Mouse (Mus musculus) hindbrain, embryonic 10.5 days (tissue): ENCODE data around the gene Ccdc40. TPM values are rescaled to one million over a fixed set of nuclear protein-coding genes. Genes with fewer than 3 reads are reported as not detected.

Source experiments
- DNase-seq: peaks from one replicate; pipeline ENCODE4 v3.0.0-alpha.2; 2017; ENCODE audit warnings: low spot score
- H3K27ac ChIP-seq: fragments of 300-500 bp; sonication (generic); 2 replicates; pipeline ENCODE4 v1.5.1; 2016; ENCODE audit warnings: mild to moderate bottlenecking, moderate library complexity
- H3K27me3 ChIP-seq: fragments of 300-500 bp; sonication (generic); 2 replicates; pipeline ENCODE4 v1.6.1; 2016; ENCODE audit warnings: mild to moderate bottlenecking; ENCODE audit not compliant: poor library complexity, insufficient read depth, severe bottlenecking
- H3K36me3 ChIP-seq: fragments of 300-500 bp; sonication (generic); 2 replicates; pipeline ENCODE4 v1.6.1; 2016; ENCODE audit warnings: mild to moderate bottlenecking, moderate library complexity
- H3K4me1 ChIP-seq: fragments of 300-500 bp; sonication (generic); replicated peaks from 2 replicates; pipeline ENCODE4 v1.6.1; 2016; ENCODE audit warnings: mild to moderate bottlenecking
- H3K4me3 ChIP-seq: fragments of 300-500 bp; sonication (generic); 2 replicates; pipeline ENCODE4 v1.5.1; 2016; ENCODE audit warnings: mild to moderate bottlenecking, moderate library complexity
- H3K9me3 ChIP-seq: fragments of 300-500 bp; sonication (generic); 2 replicates; pipeline ENCODE4 v1.6.1; 2016; ENCODE audit warnings: mild to moderate bottlenecking, moderate library complexity
- WGBS: fragments of 180-500 bp; shearing (Covaris S2); methylation state at CpG from one replicate; pipeline ENCODE4 v1.1.7; 2016; 5-methylcytosine and 5-hydroxymethylcytosine counted together
- polyA plus RNA-seq: library from polyadenylated mRNA; unstranded; fragments of >200 nt; fragmentation: Nextera tagmentation; extraction: Ambion mirVana; gene quantifications from 2 replicates; pipeline ENCODE4 v1.2.1, GENCODE M21; 2016

Gene Ccdc40
- polyA plus RNA-seq: 20.0 and 21.3 TPM in 2 replicates

DNA sequence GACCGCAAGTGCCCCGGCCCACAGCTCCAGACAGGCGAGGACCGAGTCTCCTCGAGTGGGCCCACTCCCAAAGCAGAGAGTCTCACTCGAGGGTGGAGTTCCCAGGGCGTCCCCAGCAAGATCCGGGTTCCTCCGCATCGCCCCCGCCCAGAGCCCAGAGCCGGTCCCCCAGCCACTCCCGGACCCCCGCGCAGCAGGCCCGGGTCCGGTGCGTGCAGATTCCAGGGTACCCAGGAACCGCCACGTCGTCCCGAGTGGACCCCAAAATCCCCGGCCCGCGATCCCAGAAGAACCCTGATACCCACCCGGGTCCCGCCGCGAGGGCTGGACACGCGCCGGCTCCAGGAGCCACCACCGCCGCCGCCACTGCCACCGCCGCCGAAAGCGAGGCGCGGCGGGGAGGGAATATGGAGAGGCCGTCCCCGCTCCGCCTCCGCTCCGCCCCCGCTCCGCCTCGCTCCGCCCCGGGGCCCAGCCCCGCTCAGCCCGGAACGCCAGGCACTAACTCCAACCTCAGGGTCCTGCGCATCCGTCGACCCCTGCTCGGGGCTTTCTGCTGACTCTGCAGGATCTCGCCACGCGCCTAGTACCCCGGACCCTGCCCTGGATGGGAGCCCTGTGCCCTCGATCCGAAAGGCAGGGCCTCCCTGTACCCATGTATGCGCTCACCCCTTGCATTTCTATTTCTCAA, at the start of gene Ccdc40, which contains the start of gene Tbc1d16:
Gene Ccdc40, plus strand, starts transcription at position 482 of the 691 bp plus-strand sequence.
Gene Tbc1d16, minus strand, starts transcription at position 409 of the 691 bp plus-strand sequence.
- peak; percentile 86 for DNase-seq
- Histone ChIP-seq H3K9me3 (no peaks in the 10 kb centered on the region), H3K27ac (peak within 1 kb of the TSS; percentile 94), H3K36me3 (peaks cover 35% of the 10 kb centered on the region), H3K4me3 (peak within 1 kb of the TSS; percentile 92), H3K4me1 (peaks cover 74% of the 10 kb centered on the region), H3K27me3 (no peaks in the 10 kb centered on the region)
- under 1% methylated on average over 66 of the region's 66 CpGs for WGBS

DNA sequence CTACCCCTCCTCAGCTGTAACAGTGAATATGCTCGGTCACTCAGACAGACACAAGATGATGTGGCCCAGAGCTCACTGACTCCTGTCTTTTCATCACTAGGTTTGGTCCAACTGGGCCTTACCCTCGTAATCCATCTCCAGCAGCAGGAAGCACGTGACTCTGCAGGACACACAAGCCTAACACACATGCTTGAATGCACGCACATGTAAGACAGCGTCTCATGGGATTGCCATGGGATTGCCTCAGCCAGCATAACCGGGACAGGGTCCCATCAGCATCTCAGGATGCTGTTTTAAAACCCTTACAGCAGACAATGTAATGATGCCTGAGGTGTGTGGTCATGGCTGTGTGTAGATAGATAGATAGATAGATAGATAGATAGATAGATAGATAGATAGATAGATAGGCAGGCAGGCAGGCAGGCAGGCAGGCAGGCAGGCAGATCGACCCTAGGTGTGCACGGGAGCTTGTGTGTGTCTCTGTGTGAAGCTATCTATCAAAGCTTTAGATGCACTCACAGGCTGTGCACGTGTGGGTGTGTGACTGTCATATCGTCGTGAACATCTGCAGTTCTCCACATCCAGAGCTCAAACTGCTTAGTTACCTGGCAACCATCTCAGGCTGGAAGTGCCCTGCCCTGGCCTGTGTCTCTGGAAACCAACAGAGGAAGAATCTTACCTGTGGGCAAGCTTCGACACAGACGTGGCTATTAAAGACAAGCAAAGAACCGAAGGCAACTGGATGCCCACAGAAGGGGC, 47.4 kb upstream of the Ccdc40 start:
- WGBS: 85% methylated on average over 14 of the region's 14 CpGs
- no peaks in the 10 kb centered on the region for H3K9me3 ChIP-seq
- DNase-seq: no peak
- H3K4me1 ChIP-seq: peaks cover 67% of the 10 kb centered on the region
- H3K4me3 ChIP-seq: no peak overlapping the region
- H3K27me3 ChIP-seq: no peaks in the 10 kb centered on the region
- H3K36me3 ChIP-seq: peaks cover 27% of the 10 kb centered on the region
- H3K27ac ChIP-seq: no peak overlapping the region; the same call in 1 of the 2 replicates

DNA sequence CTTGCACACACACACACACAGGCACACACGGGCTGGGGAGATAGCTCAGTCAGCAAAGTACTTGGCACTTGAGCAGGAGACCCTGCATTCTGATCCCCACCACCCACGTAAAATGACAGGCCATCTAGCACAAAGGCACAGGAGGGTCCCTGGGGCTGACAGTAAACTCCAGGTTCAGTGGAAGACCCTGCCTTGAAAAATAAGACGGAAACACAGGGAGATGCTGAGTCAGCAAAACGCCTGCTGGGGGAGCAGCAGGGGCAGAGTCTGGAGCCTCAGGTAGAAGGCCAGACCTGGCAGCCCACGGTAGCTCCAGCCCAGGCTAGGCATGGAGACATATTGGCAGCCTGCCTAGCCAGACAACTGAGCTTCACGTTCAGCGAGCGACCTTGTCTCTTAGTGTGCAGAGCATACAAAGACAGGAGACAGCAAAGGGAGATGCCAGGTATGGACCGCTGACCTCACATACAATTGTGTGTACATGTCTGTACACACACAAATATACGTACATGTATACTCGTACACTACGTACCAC, 46.4 kb upstream of the Ccdc40 start:
- WGBS: 87% methylated on average over 12 of the region's 12 CpGs
- Histone ChIP-seq H3K9me3 (no peaks in the 10 kb centered on the region), H3K27ac (no peak overlapping the region), H3K27me3 (no peaks in the 10 kb centered on the region), H3K4me3 (no peak overlapping the region), H3K4me1 (peaks cover 63% of the 10 kb centered on the region), H3K36me3 (peaks cover 31% of the 10 kb centered on the region)
- no peak for DNase-seq

DNA sequence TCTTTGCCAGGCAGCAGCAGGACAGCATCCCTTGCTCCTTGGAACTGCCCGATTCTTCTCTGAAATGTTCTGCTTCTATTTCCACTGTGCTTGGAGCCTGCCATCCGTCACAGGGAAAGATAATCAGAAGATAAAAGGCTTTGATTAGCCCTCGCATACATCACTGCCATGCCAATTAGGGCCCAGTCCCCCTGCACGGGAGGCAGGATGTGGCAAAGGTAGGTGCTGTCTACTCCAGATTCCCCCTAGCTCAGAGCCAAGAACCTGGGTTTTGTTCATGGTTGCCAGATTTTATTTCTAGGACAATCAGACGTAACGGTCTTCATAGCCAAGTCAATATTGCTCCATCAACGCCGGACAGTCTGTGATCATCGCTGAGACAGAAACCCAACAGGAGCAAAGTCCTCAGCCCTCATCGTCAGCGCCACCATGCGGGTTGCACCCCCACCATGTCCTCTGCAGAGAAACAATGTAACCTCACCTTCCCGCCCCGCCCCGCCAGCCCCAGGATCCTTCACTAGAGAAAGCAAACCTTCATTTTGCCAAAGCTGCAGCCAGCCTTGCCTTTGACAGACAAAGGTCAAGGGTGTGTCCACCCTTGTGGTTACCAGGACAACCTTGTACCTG, 44.6 kb upstream of the Ccdc40 start:
- no peak for DNase-seq
- Histone ChIP-seq H3K9me3 (no peaks in the 10 kb centered on the region), H3K4me1 (peaks cover 63% of the 10 kb centered on the region), H3K36me3 (peaks cover 31% of the 10 kb centered on the region), H3K4me3 (no peak overlapping the region), H3K27ac (peak overlapping the region; percentile 24; the same call in 1 of the 2 replicates), H3K27me3 (no peaks in the 10 kb centered on the region)
- 80% methylated on average over 15 of the region's 15 CpGs for WGBS

DNA sequence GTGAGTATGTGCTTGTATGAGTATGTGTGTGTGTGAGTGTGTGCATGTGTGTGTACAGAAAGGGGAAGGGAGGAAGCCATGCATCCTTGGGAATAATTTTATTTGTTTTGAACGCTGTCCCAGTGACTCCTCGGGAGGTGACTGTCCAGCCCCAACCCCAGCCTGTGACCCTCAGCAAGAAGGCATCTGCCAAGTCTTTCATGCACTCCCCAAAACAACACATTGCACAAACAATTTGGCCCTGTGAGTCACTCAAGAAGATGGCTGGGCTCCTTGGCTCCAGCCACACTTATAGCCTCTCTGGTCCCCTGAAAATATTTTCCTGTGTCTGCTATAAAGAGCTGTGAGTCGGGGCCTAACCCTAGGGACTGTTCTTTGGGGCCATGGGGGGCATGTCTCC, 42.0 kb upstream of the Ccdc40 start:
- Histone ChIP-seq H3K4me1 (peaks cover 76% of the 10 kb centered on the region), H3K9me3 (no peaks in the 10 kb centered on the region), H3K36me3 (peaks cover 10% of the 10 kb centered on the region), H3K27ac (no peak overlapping the region), H3K4me3 (no peak overlapping the region), H3K27me3 (no peaks in the 10 kb centered on the region)
- DNase-seq: no peak
- 82% methylated on average over 3 of the region's 3 CpGs for WGBS

DNA sequence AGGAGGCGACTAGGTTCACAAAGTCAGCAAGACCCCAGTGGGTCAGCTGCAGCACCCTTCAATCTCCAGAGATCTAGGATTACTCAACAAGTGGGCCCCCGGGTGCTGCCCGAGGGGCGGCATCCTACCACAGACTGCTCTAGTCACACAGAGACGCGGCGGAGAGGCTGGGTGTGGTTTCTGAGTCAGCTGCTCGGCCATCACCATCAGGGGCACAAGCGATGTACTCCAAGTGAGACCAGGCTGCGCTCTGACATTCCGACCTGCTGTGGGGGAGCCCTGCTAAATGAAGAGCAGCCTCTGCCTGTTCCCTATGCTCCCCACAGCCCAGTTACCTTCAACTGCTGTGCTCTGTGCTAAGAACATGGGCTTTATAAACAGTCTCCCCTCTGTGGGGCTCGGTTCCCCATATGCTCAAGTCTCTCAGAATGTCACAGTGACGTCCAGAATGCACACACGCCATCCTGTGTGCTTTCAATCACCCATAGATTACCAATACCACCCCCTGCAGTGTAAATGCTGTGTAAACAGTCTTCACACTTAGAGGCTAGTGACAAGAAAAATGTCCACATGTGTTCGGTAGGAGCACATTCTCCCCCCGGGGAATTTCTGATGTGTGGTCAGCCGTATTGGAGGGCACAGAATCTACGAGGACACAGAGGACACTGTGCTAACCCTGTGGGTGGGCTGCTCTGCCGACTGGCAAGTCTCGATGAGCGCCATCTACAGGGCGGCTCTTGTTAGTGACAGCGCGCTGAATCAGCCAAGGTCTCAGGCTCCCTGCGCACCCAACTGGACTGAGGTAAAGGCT, 41.2 kb upstream of the Ccdc40 start:
- H3K27ac ChIP-seq: peak overlapping the region; percentile 14; the same call in 1 of the 2 replicates
- H3K27me3 ChIP-seq: no peaks in the 10 kb centered on the region
- H3K4me1 ChIP-seq: peaks cover 75% of the 10 kb centered on the region
- H3K36me3 ChIP-seq: peaks cover 13% of the 10 kb centered on the region
- WGBS: 46% methylated on average over 25 of the region's 25 CpGs
- DNase-seq: peak; percentile 77
- no peak overlapping the region for H3K4me3 ChIP-seq
- H3K9me3 ChIP-seq: no peaks in the 10 kb centered on the region

DNA sequence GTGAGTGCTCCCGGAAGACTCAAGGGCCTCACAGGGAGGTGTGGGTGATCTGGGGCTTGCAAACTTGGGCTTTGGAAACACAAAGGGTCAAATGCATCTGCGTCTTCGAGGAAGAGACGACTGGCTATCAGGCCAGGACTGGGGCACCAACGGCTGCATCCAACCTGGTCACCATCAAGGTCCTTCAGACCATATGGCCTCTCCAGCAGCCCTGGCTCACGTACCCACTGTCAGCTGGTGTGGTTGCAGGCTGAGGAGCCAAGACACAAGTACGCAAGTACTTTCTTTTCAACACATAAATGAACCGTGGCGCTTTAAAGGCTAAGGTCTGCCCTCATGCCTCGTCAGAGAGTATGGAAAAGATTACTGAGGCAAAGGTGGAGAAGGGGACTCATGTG, 40.6 kb upstream of the Ccdc40 start:
- 65% methylated on average over 10 of the region's 10 CpGs for WGBS
- H3K4me3 ChIP-seq: no peak overlapping the region
- H3K27me3 ChIP-seq: no peaks in the 10 kb centered on the region
- H3K4me1 ChIP-seq: peaks cover 72% of the 10 kb centered on the region
- DNase-seq: no peak
- H3K9me3 ChIP-seq: no peaks in the 10 kb centered on the region
- H3K27ac ChIP-seq: peak overlapping the region; percentile 9; the same call in 1 of the 2 replicates
- H3K36me3 ChIP-seq: peaks cover 17% of the 10 kb centered on the region

DNA sequence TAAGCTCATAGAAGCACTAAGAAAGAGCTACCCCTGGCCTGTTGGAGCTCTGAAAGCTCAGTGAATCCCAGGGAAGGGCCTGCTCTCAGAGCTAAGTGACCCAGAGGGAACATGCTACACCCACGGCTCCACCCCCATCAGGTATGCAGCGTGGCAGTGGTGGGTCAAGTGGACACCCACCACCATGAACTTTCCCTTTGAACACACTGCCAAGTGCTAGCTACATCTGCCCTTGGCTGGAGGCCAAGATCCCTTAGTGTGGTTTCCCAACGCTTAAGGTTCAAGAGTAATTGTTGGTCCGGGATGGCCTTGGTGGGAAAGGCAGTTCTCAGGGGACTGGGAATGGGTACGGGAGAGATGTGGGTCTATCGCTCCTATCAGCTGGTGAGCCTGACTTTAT, 40.0 kb upstream of the Ccdc40 start:
- no peaks in the 10 kb centered on the region for H3K27me3 ChIP-seq
- 0 out of 2 replicates have a peak overlapping the region, but pooled peaks have one; percentile 9 for H3K27ac ChIP-seq
- no peak for DNase-seq
- 85% methylated on average over 6 of the region's 6 CpGs for WGBS
- H3K4me1 ChIP-seq: peaks cover 66% of the 10 kb centered on the region
- no peaks in the 10 kb centered on the region for H3K9me3 ChIP-seq
- H3K36me3 ChIP-seq: peaks cover 17% of the 10 kb centered on the region
- no peak overlapping the region for H3K4me3 ChIP-seq

DNA sequence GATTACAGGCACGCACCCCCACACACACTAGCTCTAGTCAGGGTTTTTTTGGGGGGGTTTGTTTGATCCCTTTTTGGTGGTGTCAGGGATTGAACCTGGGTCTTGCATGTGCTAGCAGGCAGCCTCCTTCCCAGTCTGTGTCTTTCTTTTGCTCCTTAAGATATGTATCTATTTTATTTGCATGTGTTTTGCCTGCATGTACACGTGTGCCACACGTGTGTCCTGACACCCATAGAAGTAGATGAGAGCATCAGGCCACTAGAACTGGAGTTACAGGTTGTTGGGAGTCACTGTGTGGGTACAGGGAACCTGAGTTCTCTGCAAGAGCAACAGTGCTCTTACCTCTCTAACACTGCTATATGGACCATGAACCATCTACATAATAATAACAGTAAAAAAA, 39.1 kb upstream of the Ccdc40 start:
- H3K4me1 ChIP-seq: peaks cover 57% of the 10 kb centered on the region
- no peak overlapping the region for H3K27ac ChIP-seq
- peaks cover 24% of the 10 kb centered on the region for H3K36me3 ChIP-seq
- DNase-seq: no peak
- H3K27me3 ChIP-seq: no peaks in the 10 kb centered on the region
- WGBS: 89% methylated on average over 3 of the region's 3 CpGs
- no peaks in the 10 kb centered on the region for H3K9me3 ChIP-seq
- H3K4me3 ChIP-seq: no peak overlapping the region

DNA sequence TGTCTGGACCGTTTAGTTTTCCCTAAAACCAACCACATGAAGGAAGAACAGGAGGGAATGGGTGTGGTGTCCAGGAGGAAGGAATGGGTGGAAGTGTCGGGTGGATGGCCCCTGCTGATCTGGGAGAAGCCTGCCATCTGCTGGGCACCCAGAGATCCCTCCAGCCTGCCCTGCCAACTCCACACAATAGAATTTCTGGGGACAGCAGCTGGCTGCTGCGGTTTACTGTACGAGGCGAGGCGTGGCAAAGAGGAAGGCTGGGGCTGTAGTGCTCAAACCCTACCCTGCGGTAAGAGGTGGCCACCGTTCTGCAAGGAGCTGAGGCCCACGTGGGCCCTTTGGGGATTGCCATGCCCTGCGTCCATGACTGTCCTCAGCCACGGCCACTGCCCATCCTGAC, 37.9 kb upstream of the Ccdc40 start:
- H3K27me3 ChIP-seq: no peaks in the 10 kb centered on the region
- peak overlapping the region; percentile 76 for H3K27ac ChIP-seq

DNA sequence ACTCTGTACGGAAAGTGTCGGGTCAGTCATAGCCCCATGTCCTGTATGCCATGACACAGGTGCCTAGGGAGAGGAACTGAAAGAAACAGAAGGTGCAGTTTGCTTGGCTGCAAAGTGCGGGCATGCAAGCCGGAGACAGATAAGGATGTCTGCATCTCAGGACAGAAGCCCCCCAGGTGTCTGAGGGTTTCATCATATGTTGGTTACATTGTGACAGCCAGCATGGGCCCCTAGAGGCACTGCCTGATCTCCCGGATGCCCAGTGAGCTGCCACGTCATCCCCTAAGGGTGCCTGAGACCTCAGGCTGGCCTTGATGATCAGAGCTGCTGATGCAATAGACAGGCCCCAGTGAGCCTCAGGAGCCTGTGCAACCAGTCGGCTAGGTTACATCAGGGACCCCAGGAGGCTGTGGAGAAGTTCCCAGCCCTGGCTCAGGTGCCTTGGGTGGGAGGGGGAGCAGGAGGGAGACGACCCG, 36.7 kb upstream of the Ccdc40 start:
- WGBS: 85% methylated on average over 9 of the region's 9 CpGs
- peak overlapping the region; percentile 76; the same call in 1 of the 2 replicates for H3K27ac ChIP-seq
- H3K36me3 ChIP-seq: peaks cover 29% of the 10 kb centered on the region

More for the DNA sequence above, 37.9 kb upstream of the Ccdc40 start:
- H3K36me3 ChIP-seq: peaks cover 29% of the 10 kb centered on the region
- H3K4me1 ChIP-seq: peaks cover 51% of the 10 kb centered on the region
- DNase-seq: peak; percentile 71
- 47% methylated on average over 11 of the region's 11 CpGs for WGBS
- no peaks in the 10 kb centered on the region for H3K9me3 ChIP-seq
- no peak overlapping the region for H3K4me3 ChIP-seq

DNA sequence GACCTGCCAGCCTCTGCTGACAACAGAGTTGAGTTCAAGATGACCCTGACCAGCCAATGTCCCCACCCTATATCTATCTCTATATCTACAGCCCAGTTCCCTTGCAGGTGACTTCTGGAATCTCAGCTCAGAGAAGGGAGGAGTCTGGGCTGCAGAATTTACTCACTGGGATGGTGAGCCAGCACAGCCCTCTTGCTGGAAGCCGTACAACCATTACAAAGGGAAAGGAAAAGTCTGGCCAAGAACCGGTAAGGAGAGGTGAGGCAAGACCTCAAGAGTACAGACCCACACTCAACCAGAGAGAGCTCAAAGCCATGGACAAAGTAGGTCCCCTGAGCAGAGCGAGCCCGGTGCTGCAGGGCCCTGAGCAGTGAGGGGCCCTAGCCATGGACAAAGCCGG, 36.2 kb upstream of the Ccdc40 start:
- WGBS: 91% methylated on average over 5 of the region's 5 CpGs
- DNase-seq: no peak

More for the DNA sequence above, 36.7 kb upstream of the Ccdc40 start:
- Histone ChIP-seq H3K4me3 (no peak overlapping the region), H3K9me3 (no peaks in the 10 kb centered on the region), H3K27me3 (no peaks in the 10 kb centered on the region), H3K4me1 (peaks cover 47% of the 10 kb centered on the region)
- no peak for DNase-seq

More for the DNA sequence above, 36.2 kb upstream of the Ccdc40 start:
- Histone ChIP-seq H3K27me3 (no peaks in the 10 kb centered on the region), H3K27ac (no peak overlapping the region), H3K9me3 (no peaks in the 10 kb centered on the region), H3K36me3 (peaks cover 34% of the 10 kb centered on the region), H3K4me3 (no peak overlapping the region), H3K4me1 (peaks cover 43% of the 10 kb centered on the region)
